Mouse (Mus musculus): Measurements from ENCODE around the gene Metrn. TPM values are rescaled to one million over a fixed set of nuclear protein-coding genes. Genes with fewer than 3 reads are reported as not detected.

The Metrn gene
- total RNA-seq (2021) = 10 to 100 TPM; 70.9 to 78.2 TPM
- long read RNA-seq, experiment 1, partial matches to known transcripts = 0 of 4 reads
- long read RNA-seq, experiment 1, other reads (novel, unspliced or antisense) = 1 of 4 reads
- long read RNA-seq, experiment 2, transcript Metrn-202 (4 exons, 2,751 nt) = major isoform, 6 of 8 reads
- long read RNA-seq, experiment 2, partial matches to known transcripts = 0 of 8 reads
- long read RNA-seq, experiment 2, other reads (novel, unspliced or antisense) = 1 of 8 reads

DNA sequence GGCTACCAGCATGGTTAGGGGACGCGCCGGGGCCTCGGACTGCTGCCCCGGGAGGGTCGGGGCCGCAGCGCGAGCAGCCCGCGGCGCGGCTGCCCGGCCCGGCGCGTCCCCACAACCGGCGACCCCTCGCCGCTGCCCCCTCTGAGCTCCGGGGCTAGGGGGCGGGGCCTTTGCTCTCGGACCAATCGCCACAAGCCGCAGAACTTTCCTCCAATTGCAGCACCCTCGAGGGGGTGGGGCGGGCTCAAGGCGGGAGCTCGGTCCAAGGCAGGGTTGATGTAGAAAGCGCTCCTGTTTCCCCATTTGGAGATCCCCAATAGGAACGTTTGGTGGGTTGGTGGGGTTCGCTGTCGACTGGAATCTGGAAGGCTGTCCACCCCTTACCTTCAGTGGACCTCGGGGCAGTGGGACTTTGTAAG lies at the start of gene Metrn:
Metrn (minus strand) TSS at position 186 of the 419 bp plus-strand sequence.
- peak; percentile 69 to 75 for DNase-seq (ENCODE audit: low spot score in 2 of 2)

DNA sequence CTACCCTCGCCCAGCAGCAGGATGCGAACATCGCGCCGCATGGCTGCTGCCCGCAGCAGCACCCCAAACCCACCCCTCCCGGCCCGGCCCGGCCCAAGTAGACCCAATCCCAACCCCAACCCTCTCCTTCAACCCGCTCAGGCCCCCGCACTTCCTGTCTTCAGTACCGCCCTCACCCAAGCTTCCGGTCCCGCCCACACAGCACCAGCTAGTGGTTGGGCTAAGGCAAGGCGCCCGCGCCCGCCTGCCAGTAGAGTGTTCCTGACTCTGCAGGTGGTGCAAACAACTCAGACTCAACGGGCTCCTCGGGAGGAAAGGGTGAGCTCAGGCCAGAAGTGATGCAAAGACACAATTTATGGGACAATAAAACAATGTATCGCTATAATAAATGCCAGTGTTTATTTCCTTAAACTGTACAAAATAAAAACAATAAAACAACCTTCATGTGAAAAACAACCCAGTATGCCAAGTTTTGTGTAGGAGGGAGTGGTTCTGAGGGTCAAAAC lies 47.5 kb upstream of the Metrn start, which contains the start of gene Rhot2:
Rhot2 (minus strand) TSS at position 456 of the 506 bp plus-strand sequence.
- DNase-seq (ENCODE audit: low spot score in 2 of 2) = peak; percentile 96

DNA sequence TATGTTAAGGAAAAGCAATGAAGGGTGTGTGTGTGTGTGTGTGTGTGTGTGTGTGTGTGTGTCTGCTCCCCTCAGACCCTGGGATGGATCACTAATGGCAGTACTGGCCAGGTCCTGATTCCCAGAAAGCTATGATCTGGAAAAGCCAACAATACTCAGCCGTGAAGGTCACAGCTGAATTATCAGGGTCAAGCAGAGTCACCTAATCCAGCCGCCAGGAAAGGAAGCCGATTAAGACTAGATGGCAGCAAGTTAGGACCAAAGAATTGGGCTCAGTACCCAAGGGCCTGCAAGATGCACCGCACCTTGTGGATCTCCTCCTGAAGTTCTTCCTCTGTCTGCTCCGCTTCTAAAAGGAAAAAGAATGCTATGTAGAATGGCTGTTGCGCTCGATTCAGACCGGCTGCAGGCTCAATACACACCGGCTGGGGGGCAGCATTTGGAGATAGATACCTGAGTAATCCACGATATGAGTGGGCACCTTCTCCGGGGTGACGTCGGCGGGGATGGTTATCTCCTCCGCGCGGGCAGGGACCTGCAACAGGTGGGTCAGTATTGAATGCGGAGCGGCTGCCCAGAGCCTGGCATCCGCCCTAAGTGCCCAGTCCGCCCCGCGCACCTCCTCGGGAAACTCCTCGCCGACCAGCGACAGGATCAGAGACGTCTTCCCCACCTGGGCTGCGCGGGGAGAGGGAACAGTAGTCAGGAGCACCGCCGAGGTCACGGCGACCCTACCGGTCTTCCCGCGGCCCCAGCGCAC lies 46.9 kb upstream of the Metrn start:
- DNase-seq (ENCODE audit: low spot score in 2 of 2) = peak; percentile 25 to 44

DNA sequence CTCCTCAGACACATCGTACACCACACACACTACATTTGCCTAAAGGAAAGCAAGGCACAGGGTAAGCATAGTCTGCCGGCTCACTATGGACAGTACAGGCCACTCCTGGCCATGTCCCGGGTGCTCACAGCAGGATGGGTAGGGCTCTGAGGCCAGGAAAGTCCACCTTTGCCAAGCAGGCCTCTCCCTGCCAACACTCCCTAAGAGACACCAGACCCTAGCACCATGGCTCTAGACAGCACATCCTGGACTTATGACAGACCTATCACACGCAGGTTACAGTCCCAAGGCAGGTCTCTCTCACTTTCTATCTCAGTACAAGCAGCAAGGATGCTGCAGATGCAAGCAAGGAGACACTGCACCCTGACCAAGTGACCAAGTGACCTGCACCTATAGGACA lies 46.2 kb upstream of the Metrn start:
- no peak for DNase-seq (ENCODE audit: low spot score in 2 of 2)

DNA sequence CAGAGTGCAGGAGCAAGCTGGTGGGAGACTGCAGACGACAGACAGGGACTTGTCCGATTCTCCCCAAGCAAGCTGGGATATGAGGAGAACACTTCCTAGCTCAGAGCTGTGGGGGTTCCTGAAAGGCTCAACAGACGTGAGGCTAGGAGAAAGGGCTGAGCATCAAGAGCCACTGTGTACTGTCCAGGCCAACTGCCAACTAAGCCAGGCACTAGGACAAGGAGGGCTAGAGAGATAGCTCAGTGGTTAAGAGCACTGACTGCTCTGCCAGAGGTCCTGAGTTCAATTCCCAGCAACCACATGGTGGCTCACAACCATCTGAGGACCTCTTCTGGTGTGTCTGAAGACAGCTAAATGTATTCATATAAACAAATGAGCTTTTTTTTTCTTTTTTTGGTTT lies 45.6 kb upstream of the Metrn start:
- DNase-seq (ENCODE audit: low spot score in 2 of 2) = no peak

DNA sequence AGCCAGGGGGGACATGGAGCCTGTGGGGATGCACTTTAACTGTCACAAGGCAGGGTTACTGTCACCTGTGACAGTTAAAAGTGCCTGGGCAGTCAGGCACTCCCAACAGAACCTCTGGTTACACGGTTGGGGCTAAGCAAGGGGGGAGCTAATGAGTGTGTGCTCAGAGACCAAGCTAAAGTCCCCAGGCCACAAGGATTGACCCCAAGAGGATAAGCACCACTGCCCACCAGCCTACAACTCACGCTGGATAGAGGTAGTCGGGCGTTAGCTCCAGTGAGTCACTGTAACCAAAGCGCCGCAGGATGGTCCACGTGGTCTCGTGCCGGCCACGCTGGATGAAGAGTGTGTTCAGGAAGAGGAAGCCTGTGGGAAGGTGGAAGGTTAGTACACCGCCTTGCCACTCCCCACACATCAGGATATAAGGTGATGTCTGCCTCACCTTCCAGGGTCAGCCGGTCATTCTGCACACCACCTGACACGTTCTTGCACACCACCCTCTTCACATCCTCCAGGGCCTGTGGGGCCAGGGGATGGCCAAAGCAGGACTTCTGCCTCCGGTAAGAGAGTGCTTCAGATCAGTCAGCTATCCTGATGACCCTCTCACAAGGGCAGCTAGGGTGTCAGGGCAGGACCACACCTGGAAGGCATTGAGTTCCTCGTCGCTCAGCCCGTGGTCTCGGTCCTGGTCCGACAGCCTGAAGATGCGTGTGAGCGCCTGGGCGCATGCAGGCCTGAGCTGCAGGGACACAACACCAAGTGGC lies 44.4 kb upstream of the Metrn start, which contains the start of gene Gm20683:
Gm20683 (minus strand) TSS at position 647 of the 764 bp plus-strand sequence.
- no peak for DNase-seq (ENCODE audit: low spot score in 2 of 2)

DNA sequence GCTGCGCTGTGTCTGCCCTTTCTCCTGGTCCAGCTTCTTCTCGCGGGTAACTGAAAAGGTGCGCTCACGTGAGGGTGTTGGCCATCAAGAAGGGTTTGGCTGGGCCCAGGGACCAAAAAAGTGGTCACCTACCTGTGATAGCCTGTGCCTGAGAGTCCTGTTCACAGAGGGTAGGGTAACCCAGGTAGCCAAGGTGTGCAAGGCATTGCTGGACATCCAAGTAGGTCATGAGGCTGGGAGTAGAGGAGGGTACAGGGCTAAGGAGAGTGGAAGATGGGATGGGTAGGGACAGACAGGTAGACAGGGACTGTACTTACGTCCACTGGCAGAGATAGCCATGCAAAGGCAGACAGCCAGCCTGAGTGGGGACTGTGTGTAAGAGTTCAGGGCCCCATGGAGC lies 43.6 kb upstream of the Metrn start:
- no peak for DNase-seq (ENCODE audit: low spot score in 2 of 2)

DNA sequence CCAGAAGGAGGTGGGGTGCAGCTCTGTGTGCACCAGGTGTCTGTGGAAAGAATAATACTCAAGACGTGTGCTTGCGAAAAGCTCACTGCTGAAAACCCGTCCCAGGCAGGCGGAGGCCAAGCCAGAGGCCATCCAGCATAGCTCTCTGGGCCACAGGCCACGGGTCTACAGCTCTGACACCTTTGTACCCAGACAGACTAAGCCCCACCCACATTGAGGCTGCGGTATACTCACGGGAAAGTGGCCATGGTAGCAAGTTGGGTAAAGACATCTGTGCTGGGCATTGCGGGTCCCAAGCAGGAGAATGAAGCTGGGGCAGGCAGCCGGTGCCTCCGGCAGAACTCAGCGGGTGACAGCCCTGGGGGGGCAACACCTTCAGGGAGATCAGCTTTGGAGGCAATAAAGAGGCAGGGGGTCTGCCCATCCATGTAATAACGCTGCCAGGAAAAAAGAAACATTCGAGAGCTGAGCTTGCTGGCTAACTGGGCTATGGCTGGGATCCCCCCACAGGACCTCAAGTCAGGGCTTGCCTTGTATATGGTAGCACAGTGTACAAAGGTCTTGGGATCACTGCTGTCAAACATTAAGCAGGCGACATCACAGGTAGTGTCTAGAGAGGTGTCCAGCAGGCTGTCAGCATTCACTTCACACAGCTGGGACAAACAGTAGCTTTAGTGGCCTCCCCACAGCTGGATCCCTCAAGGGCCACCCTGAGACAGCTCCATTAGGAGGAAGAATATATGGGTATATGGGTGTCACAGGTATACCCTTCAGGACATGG lies 42.7 kb upstream of the Metrn start:
- no peak for DNase-seq (ENCODE audit: low spot score in 2 of 2)

DNA sequence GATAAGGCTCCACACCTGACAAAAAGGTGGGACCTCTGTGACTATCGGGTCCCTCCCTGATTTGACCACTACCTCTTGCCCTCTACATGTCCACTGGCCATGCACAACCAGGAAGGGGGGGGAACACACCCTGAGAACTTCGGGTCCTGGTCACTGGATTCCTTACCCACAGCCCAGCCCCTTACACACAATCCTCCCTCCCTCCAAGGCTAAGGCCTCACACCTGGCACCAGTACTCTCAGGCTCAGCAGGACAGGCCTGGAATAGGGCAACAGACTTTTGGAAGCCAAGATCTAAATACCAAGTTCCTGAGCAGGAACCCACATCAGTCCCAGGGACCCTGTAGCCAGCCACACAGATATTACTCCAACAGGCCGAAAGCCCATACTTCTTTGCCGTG lies 42.0 kb upstream of the Metrn start:
- DNase-seq (ENCODE audit: low spot score in 2 of 2) = no peak

DNA sequence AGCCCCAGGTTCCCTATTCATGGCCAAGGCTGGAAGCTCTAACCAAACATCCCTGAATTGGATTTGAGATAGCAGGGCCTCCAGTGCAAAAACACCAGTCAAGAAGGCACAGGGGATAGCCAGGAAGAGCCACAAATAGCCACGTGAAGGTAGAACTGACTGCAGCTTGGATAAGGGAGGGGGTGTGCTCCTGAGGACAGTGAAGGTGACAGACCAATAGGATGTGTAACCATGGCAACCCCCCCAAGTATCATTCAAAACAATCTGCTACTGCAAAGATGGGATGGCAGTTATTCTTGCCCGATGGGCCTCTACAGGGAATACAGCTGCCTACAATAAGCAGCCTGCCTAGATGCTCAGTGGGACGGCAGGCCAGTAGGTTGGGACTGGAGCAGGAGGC lies 40.6 kb upstream of the Metrn start:
- DNase-seq (ENCODE audit: low spot score in 2 of 2) = no peak

DNA sequence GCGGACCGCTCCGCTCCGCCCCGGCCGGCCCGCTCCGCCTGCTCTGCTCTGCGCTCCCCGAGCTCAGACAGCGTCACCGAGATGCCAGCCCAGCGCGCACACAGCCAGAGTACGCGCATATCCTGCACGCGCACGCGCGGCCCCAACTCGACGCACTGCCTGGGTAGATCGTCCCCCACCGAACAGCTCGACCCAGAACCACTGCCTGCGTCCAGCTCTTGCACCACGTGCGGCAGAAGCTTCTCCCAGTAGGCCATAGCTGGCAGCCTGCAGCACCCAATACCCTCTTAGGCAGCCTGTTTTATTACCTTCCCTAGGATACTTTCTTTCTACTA lies 40.1 kb upstream of the Metrn start, which contains the start of gene Rhbdl1:
Rhbdl1 (minus strand) TSS at position 220 of the 335 bp plus-strand sequence.
- peak; percentile 74 to 90 for DNase-seq (ENCODE audit: low spot score in 2 of 2)

DNA sequence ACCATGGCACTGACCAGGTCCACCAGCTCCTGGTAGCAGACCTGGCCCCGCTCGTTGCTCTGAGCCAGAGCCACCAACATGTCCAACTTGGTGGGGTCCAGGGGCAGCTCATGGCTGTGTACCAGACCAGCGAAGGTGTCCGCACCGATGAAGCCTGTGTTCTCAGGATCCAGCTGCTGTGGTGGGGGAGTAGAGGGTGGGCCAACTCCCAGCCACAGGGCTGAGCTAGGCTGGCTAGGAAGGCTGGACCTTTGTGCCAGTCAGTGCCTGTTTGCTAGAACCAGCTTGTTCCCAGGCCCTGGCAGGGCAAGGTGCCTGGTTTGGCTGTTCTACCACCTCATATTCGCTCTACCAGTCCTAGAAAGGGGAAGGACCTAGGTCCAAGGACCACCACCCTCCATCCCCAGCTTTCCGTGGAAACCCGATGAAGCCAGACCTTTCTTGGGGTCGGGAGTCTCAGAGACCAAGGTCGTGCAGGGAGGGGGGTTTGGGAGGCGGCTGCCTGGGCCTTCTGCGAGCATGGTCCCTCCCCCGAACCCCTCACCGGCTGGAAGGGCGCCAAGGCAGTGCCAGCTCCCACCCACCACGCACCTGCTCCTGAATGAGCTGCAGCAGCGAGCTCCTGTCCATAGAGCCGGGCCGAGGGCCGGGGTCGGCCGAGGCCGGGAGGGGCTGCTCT lies 39.6 kb upstream of the Metrn start:
- DNase-seq (ENCODE audit: low spot score in 2 of 2) = no peak

DNA sequence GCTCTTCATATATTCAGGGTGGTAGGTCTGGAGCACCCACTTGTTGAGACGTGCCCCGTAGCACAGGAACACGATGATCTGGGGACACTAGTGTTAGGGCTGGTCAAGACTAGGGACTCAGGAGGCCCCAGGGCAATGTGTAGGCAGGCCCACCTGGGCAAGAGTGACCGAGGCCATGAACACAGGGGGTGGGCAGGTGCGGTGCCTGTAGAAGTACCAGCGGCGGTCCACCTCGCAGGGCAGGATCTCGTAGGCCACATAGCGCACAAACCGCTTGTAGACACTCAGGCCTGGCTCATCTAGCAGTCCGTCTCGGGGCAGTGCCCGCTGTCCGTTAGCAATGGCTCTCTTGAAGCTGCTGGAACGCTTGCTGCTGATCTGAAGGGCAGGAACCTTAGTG lies 38.9 kb upstream of the Metrn start:
- no peak for DNase-seq (ENCODE audit: low spot score in 2 of 2)

DNA sequence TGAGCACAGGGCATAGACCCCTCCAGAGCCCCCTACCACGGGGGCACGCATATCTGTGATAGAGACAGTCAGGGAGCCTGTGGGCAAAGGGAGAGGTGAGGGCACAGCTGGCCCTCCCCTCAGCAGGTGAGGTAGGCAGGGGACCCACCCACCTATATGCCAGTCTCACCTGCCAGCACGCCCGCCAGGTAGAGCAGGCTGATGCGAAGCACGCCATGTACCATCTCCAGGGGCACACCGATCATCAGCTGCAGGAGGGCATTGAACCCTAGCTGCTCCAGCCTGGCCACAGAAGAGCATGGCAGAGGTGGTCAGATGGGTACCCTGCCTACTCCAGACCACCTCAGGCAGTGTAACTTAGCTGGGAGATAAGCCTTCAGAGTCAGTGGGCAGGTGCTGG lies 38.4 kb upstream of the Metrn start:
- no peak for DNase-seq (ENCODE audit: low spot score in 2 of 2)

DNA sequence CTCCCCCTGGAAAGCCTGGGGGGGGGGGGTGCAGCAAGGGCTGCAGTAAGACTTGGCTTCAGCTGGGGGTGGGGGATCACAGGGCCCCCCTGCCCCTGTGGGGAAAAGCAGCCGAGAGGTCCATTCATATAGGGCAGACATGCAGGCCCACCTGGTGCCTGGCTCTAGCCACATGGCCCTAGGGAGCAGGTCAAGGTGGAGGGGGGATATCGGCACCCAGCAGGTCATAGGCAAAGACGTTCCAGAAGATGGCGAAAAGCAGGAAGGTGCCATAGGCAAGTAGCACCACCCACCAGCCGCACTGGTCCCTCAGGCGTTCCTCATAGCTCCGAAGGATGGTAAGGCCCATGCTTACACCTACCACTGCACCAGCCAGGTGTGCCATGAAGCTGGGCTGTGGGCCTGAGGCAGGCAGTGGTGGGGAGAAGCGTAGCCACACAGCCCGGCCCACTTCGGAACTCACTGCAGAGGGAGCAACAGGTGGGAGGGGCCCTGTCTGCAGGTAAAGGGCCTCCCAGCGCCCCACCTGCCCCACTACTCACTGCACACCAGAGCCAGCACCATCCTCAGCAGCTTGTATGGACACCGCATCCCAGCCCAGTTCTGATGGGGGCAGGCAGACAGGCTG lies 37.8 kb upstream of the Metrn start:
- no peak for DNase-seq (ENCODE audit: low spot score in 2 of 2)

DNA sequence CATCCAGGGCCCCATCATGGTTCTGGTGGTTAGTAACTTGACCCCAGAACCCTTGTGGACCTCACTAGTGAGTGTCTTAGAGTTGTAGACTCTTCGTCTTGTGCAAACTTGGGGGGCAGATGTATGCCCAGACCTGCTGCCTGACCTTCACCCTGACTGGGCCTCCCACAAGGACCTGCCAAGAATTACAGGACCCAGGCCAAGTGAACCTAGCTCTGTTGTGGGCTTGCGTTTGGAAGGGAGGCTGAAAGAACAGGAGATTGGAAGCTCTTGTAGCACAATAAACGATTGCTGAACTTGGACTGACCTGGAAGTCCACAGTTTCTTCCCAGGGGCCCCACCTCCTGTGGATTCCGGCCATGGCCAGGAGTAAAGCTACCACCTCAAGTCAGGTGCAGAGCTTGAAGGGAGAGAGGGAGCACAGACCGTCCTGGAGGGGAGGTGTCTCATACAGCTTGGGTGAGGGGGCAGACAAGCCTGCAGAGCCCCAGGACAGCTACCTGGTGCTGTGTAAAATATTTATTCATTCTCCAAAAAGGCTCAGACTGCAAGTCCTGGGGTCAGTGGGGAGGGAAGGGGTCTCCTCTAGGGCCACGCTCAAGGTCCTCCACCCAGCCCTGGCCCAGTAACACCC lies 37.1 kb upstream of the Metrn start:
- DNase-seq (ENCODE audit: low spot score in 2 of 2) = no peak

DNA sequence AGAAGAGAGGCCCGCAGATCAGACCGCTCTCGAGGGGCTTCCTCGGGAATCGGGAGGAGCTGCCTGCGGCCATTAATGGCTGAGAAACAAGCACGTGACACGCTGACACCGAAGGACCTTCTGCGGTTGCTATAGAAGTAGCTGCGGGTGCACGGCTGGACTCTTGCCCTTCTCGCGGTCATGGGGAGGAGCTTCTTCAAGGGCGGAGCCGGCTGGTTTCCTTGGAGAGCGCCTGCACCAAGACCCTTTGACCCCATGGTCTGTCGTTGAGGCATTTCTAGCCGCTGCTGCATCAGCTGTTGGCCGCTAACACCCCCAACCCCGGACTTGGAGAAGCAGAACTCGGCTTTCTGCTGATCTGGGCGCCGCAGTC lies 36.3 kb upstream of the Metrn start, which contains the start of gene Stub1:
Stub1 (minus strand) TSS at position 114 of the 373 bp plus-strand sequence.
- DNase-seq (ENCODE audit: low spot score in 2 of 2) = peak; percentile 62 to 81

DNA sequence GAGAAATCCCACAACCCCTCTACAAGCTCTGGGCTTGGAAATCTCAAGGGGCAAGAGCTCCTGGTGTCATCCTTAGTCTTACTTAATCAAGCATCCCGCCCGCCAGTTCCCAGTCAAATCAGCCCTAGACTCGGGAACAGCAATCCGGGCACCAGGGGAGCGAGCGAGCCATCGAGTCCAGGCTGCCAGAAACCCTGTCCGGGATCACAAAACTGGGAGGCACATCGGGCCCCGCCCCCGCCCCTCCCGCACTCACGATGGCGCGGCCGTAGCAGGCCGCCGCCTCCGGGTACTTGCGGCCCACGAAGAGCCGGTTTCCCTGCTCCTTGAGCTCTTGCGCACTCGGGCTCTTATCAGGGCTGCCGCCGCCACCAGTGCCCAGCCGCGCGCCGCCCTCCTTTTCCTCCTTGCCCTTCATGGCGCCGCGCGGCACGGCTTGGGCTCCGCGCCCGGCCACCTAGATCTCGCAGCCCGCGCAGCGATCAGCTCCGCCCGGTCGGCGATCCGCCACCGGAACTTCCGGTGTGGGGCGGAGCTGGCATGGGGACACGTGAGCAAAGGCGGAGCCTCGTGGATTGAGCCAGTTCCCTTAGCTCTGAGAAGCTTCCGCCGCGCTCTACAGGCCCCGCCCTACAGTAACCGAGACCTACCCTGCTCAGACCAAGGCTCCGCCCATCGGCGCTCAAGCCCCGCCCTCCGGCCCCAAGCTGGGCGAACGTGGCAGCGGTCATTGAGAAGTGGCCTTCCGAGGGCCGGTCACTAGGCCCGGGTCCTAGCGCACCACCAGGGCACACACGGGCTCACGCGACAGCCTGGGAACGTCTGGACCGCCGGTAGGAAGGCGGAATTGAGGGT lies 35.7 kb upstream of the Metrn start:
- DNase-seq (ENCODE audit: low spot score in 2 of 2) = peak; percentile 97 to 98
